Mouse (Mus musculus): ENCODE results near the gene Trim8. TPM values are rescaled to one million over a fixed set of nuclear protein-coding genes. Genes with fewer than 3 reads are reported as not detected.

Gene Trim8
- total and polyA plus RNA-seq, 3 experiments: 4.4 to 24.9 (median 12.0) TPM

DNA sequence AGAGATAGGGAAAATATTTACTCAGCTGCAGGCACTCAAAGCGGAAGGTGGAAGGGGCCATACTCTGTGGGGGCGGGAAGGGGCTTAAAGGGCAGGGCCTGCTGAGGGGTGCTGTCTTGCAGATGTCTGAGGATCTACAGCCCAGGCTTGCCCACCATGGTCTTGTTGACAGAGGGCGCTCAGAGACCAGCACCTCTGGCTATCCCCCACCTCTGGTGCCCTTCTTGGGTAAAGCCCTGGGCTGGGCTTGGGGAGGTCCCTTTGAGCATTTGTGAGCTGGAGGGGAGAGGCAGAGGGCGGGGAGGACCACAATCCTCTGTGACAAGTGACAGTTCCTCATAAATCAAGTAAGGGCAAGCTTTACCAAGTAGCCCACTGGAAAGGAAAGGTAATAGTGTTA, 31.6 kb downstream of the Trim8 start:
- TF ChIP-seq IRF4 (IDR thresholded peaks at IDR 0.05; ENCODE audit: low read depth, low read length) (no peak), TCF12 (IDR thresholded peaks at IDR 0.05; ENCODE audit: low read depth, low read length) (peak; percentile 41; the same call in 1 of the 2 replicates), RAD21 (IDR thresholded peaks at IDR 0.05; ENCODE audit: low read depth, low read length) (peak; percentile 6; the same call in 1 of the 2 replicates), TBP (conservative IDR thresholded peaks at IDR 0.05; ENCODE audit: low read depth, low read length) (no peak), NELFE (IDR thresholded peaks at IDR 0.05; ENCODE audit: low read depth, low read length) (no peak)
- Histone ChIP-seq H3K27ac (ENCODE audit: insufficient read depth, low read depth) (no peak overlapping the region), H3K36me3 (replicated peaks in 1 of 2; ENCODE audit: control insufficient read depth in 1 of 2, insufficient read depth in 1 of 2, low read length in 1 of 2) (peaks cover 0 to 7% of the 10 kb centered on the region in 2 experiments), H3K9ac (ENCODE audit: insufficient read depth, low read depth) (no peak overlapping the region), H3K9me3 (replicated peaks; ENCODE audit: low read length) (no peaks in the 10 kb centered on the region), H3K4me2 (ENCODE audit: insufficient read depth, low read depth, poor library complexity, severe bottlenecking) (no peak overlapping the region), H3K4me3 (replicated peaks in 1 of 3; ENCODE audit: low read depth in 2 of 3, low read length in 2 of 3, poor library complexity in 1 of 3) (no peak overlapping the region), H3K27me3 (replicated peaks) (no peaks in the 10 kb centered on the region), H3K79me2 (replicated peaks; ENCODE audit: control insufficient read depth, extremely low read depth, insufficient read depth, poor library complexity, severe bottlenecking) (no peaks in the 10 kb centered on the region), H3K4me1 (ENCODE audit: control insufficient read depth in 1 of 2, insufficient read depth in 2 of 2) (peaks cover 9 to 73% of the 10 kb centered on the region in 2 experiments)
- in situ Hi-C loops (cut with MboI; ENCODE audit: low pct_ligation_motif_present, low pct_unique_long_range_greater_than_20kb, low sequenced_read_pairs) (no loop called here), dilution Hi-C loops (cut with MboI; ENCODE audit: extremely low pct_ligation_motif_present, extremely low pct_unique_long_range_greater_than_20kb, low sequenced_read_pairs) (no loop called here)
- DNase-seq (ENCODE audit: extremely low read depth): peak; percentile 61

DNA sequence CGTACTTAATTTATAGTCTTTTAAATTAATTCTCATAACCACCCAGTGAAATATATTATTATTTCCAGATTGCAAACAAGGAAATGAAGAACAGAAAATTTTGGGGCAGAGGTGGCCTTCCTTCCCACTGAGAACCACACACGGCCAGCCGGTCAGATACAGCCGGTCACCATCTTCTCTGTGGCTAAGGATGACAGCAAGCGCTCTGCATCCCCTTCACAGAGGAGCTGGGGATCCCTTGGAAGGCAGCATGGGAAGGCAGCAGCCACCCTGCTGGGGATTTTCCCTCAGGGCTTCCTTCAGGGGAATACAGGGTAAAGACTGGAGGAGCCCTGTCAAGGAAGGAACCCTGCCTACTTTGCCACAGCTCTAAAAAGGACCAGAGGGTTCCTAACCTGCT, 32.0 kb downstream of the Trim8 start:
- dilution Hi-C loops (cut with MboI; ENCODE audit: extremely low pct_ligation_motif_present, extremely low pct_unique_long_range_greater_than_20kb, low sequenced_read_pairs): no loop called here
- Histone ChIP-seq H3K79me2 (replicated peaks; ENCODE audit: control insufficient read depth, extremely low read depth, insufficient read depth, poor library complexity, severe bottlenecking) (no peaks in the 10 kb centered on the region), H3K36me3 (replicated peaks in 1 of 2; ENCODE audit: control insufficient read depth in 1 of 2, insufficient read depth in 1 of 2, low read length in 1 of 2) (peaks cover 0 to 9% of the 10 kb centered on the region in 2 experiments), H3K4me2 (ENCODE audit: insufficient read depth, low read depth, poor library complexity, severe bottlenecking) (no peak overlapping the region), H3K27me3 (replicated peaks) (no peaks in the 10 kb centered on the region), H3K4me1 (ENCODE audit: control insufficient read depth in 1 of 2, insufficient read depth in 2 of 2) (peaks cover 9 to 68% of the 10 kb centered on the region in 2 experiments), H3K9ac (ENCODE audit: insufficient read depth, low read depth) (no peak overlapping the region), H3K27ac (ENCODE audit: insufficient read depth, low read depth) (no peak overlapping the region), H3K9me3 (replicated peaks; ENCODE audit: low read length) (no peaks in the 10 kb centered on the region), H3K4me3 (replicated peaks in 1 of 3; ENCODE audit: low read depth in 2 of 3, low read length in 2 of 3, poor library complexity in 1 of 3) (no peak overlapping the region)
- TF ChIP-seq NELFE (IDR thresholded peaks at IDR 0.05; ENCODE audit: low read depth, low read length) (no peak), ZNF384 (IDR thresholded peaks at IDR 0.05; ENCODE audit: low read depth, low read length) (no peak), MAZ (IDR thresholded peaks at IDR 0.05; ENCODE audit: low read depth, low read length) (no peak), RAD21 (IDR thresholded peaks at IDR 0.05; ENCODE audit: low read depth, low read length) (no peak), SMC3 (IDR thresholded peaks at IDR 0.05; ENCODE audit: low read depth, low read length) (no peak), IRF4 (IDR thresholded peaks at IDR 0.05; ENCODE audit: low read depth, low read length) (no peak), TBP (conservative IDR thresholded peaks at IDR 0.05; ENCODE audit: low read depth, low read length) (no peak), USF2 (conservative IDR thresholded peaks at IDR 0.05; ENCODE audit: low read depth, low read length) (no peak), MYC (IDR thresholded peaks at IDR 0.05; ENCODE audit: low read depth, low read length) (no peak), ZC3H11A (IDR thresholded peaks at IDR 0.05; ENCODE audit: low read depth, low read length) (no peak), HCFC1 (IDR thresholded peaks at IDR 0.05; ENCODE audit: low read depth, low read length) (no peak), MAFK (IDR thresholded peaks at IDR 0.05; ENCODE audit: insufficient replicate concordance, low read length) (no peak)
- DNase-seq (ENCODE audit: extremely low read depth): no peak
- in situ Hi-C loops (cut with MboI; ENCODE audit: low pct_ligation_motif_present, low pct_unique_long_range_greater_than_20kb, low sequenced_read_pairs): no loop called here
